Mouse (Mus musculus) small intestine, adult 2 months (tissue): ENCODE data around the gene Nfkbid. TPM values are rescaled to one million over a fixed set of nuclear protein-coding genes. Genes with fewer than 3 reads are reported as not detected.

Experiments
- H3K27ac ChIP-seq: fragments of 200-500 bp; 2 replicates; pipeline ENCODE4 v1.5.1; 2012; ENCODE audit warnings: low read depth, low read length, control low read depth, inconsistent platforms; ENCODE audit not compliant: insufficient read depth
- H3K27me3 ChIP-seq: fragments of 200-500 bp; 2 replicates; pipeline ENCODE4 v1.6.1; 2012; ENCODE audit warnings: mild to moderate bottlenecking, moderate library complexity, low read length, inconsistent platforms; ENCODE audit not compliant: control insufficient read depth, insufficient read depth
- H3K36me3 ChIP-seq: fragments of 200-500 bp; 2 replicates; pipeline ENCODE4 v1.6.1; 2012; ENCODE audit warnings: mild to moderate bottlenecking, low read length, control low read depth, inconsistent platforms; ENCODE audit not compliant: control insufficient read depth, insufficient read depth
- H3K4me1 ChIP-seq: fragments of 200-500 bp; 2 replicates; pipeline ENCODE4 v1.6.1; 2012; ENCODE audit warnings: low read length, inconsistent platforms, mixed read lengths; ENCODE audit not compliant: control insufficient read depth, insufficient read depth, insufficient read length
- H3K4me3 ChIP-seq: fragments of 200-500 bp; 2 replicates; pipeline ENCODE4 v1.5.1; 2012; ENCODE audit warnings: low read depth, mild to moderate bottlenecking, control low read depth, inconsistent platforms, low read length, moderate library complexity
- CTCF ChIP-seq: fragments of 200-500 bp; IDR thresholded peaks from 2 replicates; pipeline ENCODE4 v1.5.1; 2012; ENCODE audit warnings: low read depth, mild to moderate bottlenecking, control low read depth, inconsistent platforms, low read length, moderate library complexity, mixed read lengths; ENCODE audit not compliant: insufficient replicate concordance, insufficient read length; ENCODE audit errors: extremely low read depth
- POLR2A ChIP-seq: fragments of 200-500 bp; IDR thresholded peaks from 2 replicates; pipeline ENCODE4 v1.6.1; 2012; ENCODE audit warnings: low read depth, mild to moderate bottlenecking, control low read depth, inconsistent platforms, low read length, moderate library complexity
- WGBS: fragments of 180-500 bp; shearing (Covaris S2); methylation state at CpG from one replicate; pipeline ENCODE4 v1.1.7; 2018; 5-methylcytosine and 5-hydroxymethylcytosine counted together
- polyA plus RNA-seq: library from polyadenylated mRNA; depleted of rRNA; stranded (reverse); fragments of >200 nt; gene quantifications from 2 replicates; pipeline ENCODE4 v1.2.3, GENCODE M21; 2012

The Nfkbid gene
- polyA plus RNA-seq, 1 experiment: 9.2 TPM

DNA sequence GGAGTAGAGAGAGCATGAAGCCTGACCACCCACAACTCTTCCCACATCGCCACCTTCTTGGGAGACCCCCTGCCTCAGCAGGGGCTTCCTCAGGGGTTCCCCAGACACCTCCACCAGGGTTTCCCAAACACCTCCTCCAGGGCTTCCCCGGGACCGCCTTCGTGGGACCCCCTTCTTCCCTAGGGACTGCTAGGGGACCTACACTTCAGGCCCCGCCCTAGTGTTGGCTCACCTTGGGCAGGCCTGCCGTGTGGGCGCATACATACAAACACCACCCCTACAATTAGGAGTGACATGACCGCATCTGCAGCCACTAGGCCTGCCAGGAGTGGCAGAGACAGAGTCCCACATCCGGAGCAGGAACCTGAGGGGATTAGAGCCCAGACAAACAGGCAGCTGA, 3.7 kb upstream of the Nfkbid start:
- Histone ChIP-seq H3K4me3 (peak overlapping the region; percentile 16; the same call in 1 of the 2 replicates), H3K27me3 (no peaks in the 10 kb centered on the region), H3K36me3 (no peaks in the 10 kb centered on the region), H3K4me1 (peaks cover 6% of the 10 kb centered on the region; the same call in 1 of the 2 replicates), H3K27ac (peak overlapping the region; percentile 52)
- no peak for TF ChIP-seq CTCF
- no peak for TF ChIP-seq POLR2A
- WGBS: 66% methylated on average over 9 of the region's 9 CpGs

DNA sequence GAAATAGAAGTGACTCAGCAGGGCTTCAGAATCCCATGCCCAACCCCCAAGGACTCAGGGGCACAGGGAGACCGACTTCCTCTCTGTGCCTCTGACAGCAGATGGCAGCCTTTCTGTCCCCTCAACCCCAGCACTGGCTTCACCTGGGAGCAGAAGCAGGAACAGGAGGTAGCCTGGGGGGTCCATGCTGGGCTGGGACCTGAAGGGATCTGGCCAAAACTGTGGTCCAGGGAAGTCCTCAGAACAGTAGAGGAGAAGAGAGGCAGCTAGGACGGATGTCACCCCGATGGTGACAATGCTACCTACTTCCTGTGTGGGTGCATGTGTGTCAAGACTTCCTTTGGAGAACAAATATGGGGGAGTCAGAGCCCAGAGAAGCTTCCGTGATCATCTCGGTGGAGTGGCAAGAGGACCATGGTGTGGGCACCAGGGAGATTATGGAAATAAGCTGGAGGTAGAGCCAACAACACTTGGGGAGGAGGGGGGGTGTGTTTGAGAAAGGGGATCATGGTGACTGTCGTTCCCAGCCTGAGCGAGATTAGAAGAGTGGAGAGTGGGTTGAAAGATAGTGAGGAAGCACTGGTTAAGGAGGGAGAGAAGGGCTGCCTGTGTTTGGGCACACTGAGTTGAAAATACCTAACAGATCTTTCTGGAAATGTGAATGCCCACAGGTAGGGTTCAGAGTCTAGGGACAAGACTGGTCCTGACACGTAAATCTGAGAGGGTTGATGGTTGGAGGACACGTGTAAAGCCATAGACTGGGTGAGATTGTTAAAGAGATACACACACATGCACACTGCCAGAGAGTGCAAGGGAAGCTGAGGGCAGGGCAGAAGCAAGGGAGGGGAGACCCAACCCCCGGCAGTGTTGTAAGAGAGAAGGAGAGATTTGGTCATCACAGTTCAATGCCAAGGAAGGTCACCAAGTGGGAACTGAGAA, 1.7 kb upstream of the Nfkbid start, which contains the start of gene Hcst:
Gene Hcst, minus strand, starts transcription at position 294 of the 939 bp plus-strand sequence.
- Histone ChIP-seq H3K4me1 (peaks cover 6% of the 10 kb centered on the region; the same call in 1 of the 2 replicates), H3K27ac (peak within 1 kb of the TSS; percentile 84), H3K27me3 (no peaks in the 10 kb centered on the region), H3K4me3 (peak within 1 kb of the TSS; percentile 51), H3K36me3 (peaks cover 9% of the 10 kb centered on the region)
- WGBS: 60% methylated on average over 10 of the region's 10 CpGs
- no peak for TF ChIP-seq CTCF
- TF ChIP-seq POLR2A: no peak

DNA sequence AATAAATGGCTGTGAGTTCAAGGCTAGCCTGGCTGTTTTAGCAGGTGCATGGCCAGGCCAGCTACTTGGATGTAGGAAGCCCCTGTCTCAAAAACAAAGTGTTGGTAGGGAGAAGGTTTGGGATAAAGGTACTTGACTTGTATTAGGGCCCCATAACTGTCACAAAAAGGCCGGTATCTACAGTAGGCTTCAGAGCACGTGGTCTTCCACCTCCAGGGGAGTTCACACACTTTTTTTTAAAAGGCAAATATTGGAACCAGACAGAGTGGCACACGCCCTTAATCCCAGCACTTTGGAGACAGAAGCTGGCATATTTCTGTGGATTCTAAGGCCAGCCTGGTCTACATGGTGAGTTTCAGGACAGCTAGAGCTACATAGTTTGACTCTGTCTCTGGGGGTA, 859 bp upstream of the Nfkbid start:
- no peak for TF ChIP-seq CTCF
- no peak for TF ChIP-seq POLR2A

GRCm38 (mm10) chr7:30421890-30422435, 431 bp downstream of the Nfkbid start:
- Histone ChIP-seq H3K27me3 (no peaks in the 10 kb centered on the region), H3K4me1 (peaks cover 3% of the 10 kb centered on the region; the same call in 1 of the 2 replicates), H3K4me3 (peak overlapping the region; percentile 79), H3K36me3 (peaks cover 25% of the 10 kb centered on the region), H3K27ac (peak overlapping the region; percentile 84)
- under 1% methylated on average over 45 of the region's 45 CpGs for WGBS
- TF ChIP-seq POLR2A (no peak), CTCF (no peak)

More for the DNA sequence above, 859 bp upstream of the Nfkbid start:
- H3K36me3 ChIP-seq: peaks cover 16% of the 10 kb centered on the region
- peak overlapping the region; percentile 84; the same call in 1 of the 2 replicates for H3K27ac ChIP-seq
- H3K4me1 ChIP-seq: peaks cover 6% of the 10 kb centered on the region; the same call in 1 of the 2 replicates
- H3K27me3 ChIP-seq: no peaks in the 10 kb centered on the region
- 54% methylated on average over 3 of the region's 3 CpGs for WGBS
- no peak overlapping the region for H3K4me3 ChIP-seq

DNA sequence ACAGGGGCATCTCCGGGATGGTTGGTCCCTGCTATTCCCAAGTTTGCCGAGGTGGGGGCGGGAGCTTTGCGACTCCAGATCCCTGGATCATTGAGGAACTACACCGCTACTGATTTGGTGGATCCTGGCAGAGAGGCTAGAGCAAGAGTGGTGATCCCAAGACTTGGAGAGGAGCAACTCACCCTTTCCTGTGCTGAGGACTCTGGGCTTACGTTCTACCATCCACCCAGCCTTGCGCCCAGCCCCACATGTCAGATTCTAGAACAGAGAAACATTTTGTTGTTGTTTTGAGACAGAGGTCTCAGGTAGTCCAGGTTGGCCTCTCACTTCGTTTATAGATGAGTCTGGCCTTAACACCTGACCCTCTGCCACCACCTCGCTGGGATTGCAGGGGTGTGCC, 1.0 kb downstream of the Nfkbid start:
- no peaks in the 10 kb centered on the region for H3K27me3 ChIP-seq
- peak overlapping the region; percentile 79 for H3K4me3 ChIP-seq
- TF ChIP-seq POLR2A (no peak), CTCF (no peak)
- peaks cover 3% of the 10 kb centered on the region; the same call in 1 of the 2 replicates for H3K4me1 ChIP-seq
- 5% methylated on average over 9 of the region's 9 CpGs for WGBS
- H3K27ac ChIP-seq: peak overlapping the region; percentile 64
- H3K36me3 ChIP-seq: peaks cover 31% of the 10 kb centered on the region

- H3K27ac ChIP-seq: peak overlapping the region; percentile 64
- H3K27me3 ChIP-seq: no peaks in the 10 kb centered on the region
- TF ChIP-seq CTCF: no peak
- no peak for TF ChIP-seq POLR2A
- peaks cover 3% of the 10 kb centered on the region; the same call in 1 of the 2 replicates for H3K4me1 ChIP-seq
- peaks cover 37% of the 10 kb centered on the region for H3K36me3 ChIP-seq
- H3K4me3 ChIP-seq: peak overlapping the region; percentile 79
- WGBS: 29% methylated on average over 23 of the region's 23 CpGs
Observed at GRCm38 (mm10) chr7:30423071-30423641, 1.6 kb downstream of the Nfkbid start.
